Mouse (Mus musculus) myocyte (in vitro differentiated cells): ENCODE results near the gene Rpl10a.
A peak's percentile ranks its signal among the peaks of the same experiment; 100 is the strongest.

ENCODE experiments used
- CEBPB ChIP-seq: IDR thresholded peaks from 2 replicates; pipeline ENCODE4 v1.6.1; 2011; ENCODE audit warnings: mild to moderate bottlenecking, moderate library complexity; ENCODE audit not compliant: poor library complexity, insufficient read depth, severe bottlenecking
- E2F4 ChIP-seq: IDR thresholded peaks from one replicate; pipeline ENCODE4 v1.6.1; 2011; ENCODE audit warnings: mild to moderate bottlenecking, control low read depth, moderate library complexity; ENCODE audit not compliant: insufficient read depth
- MAX ChIP-seq: IDR thresholded peaks from one replicate; pipeline ENCODE4 v1.6.1; 2011; ENCODE audit warnings: low read depth, mild to moderate bottlenecking, control low read depth
- MYOG ChIP-seq, 3 experiments: IDR thresholded peaks; one replicate each; pipeline ENCODE4 v1.6.1; 2011; ENCODE audit warnings: control low read depth in 2 of 3, low read depth in 2 of 3, mild to moderate bottlenecking in 2 of 3; ENCODE audit not compliant: insufficient read length in 2 of 3, control insufficient read depth in 1 of 3, insufficient read depth in 1 of 3
- POLR2A ChIP-seq: IDR thresholded peaks from one replicate; pipeline ENCODE4 v1.6.1; 2011; ENCODE audit warnings: low read depth, mild to moderate bottlenecking, control low read depth, moderate library complexity; ENCODE audit not compliant: insufficient read length
- POLR2AphosphoS2 ChIP-seq: IDR thresholded peaks from one replicate; pipeline ENCODE4 v1.6.1; 2011; ENCODE audit warnings: low read depth, control low read depth; ENCODE audit not compliant: insufficient read length
- TCF12 ChIP-seq: IDR thresholded peaks from one replicate; pipeline ENCODE4 v1.6.1; 2011; ENCODE audit warnings: mild to moderate bottlenecking, control low read depth; ENCODE audit not compliant: poor library complexity, insufficient read depth, severe bottlenecking
- TCF3 ChIP-seq: IDR thresholded peaks from one replicate; pipeline ENCODE4 v1.6.1; 2011; ENCODE audit warnings: low read depth, control low read depth; ENCODE audit not compliant: insufficient read length
- USF1 ChIP-seq: IDR thresholded peaks from one replicate; pipeline ENCODE4 v1.6.1; 2011; ENCODE audit warnings: low read depth, mild to moderate bottlenecking, control low read depth, moderate library complexity

DNA sequence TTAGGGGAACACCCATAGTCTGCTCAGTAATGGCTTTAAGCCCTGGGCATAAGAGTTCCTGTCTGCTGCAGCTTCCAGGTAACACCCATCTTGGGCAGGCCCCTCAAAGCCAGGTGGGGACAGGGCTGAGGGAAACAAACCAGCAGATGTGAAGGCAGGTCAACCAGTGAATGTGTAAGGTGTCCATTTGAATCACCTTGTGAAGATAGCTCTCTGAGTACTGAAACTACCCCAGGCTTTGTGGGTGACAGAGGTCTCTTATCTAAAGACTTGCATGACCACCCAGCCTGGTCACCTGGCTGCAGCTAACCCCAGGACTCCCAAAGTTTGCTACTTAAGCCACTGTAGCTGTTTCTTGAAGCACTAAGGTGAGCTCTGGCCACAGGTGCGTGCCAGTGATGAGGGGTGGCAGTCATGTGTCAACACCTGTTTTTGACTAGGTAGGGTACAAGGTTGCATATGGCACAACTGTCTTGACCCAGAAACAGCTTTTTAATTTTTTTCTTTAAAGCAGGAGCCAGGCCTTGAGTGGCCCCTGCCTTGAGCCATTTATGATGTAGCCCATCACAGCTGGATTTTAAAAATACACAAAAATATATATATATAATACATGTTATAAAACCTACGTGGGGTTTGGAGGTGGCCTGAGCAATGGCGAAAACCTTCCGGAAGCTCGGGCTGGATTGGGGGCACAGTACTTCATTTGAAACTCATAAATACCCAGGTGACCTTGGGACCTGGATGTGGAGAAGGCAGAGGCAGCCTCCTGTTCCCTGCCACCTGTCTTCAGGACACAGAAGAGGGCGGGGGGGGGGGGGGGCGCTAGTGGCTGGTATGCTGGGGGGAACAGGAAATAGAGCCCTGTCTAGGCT lies 3.2 kb downstream of the Rpl10a start:
- TF ChIP-seq MYOG (IDR thresholded peaks at IDR 0.05; ENCODE audit: control insufficient read depth in 1 of 3, insufficient read depth in 1 of 3, insufficient read length in 2 of 3, low read depth in 2 of 3) (no peak), POLR2AphosphoS2 (peak; percentile 72), USF1 (no peak), POLR2A (peak; percentile 34), TCF3 (no peak), MAX (no peak), TCF12 (no peak), E2F4 (no peak), CEBPB (no peak)
